Mouse (Mus musculus) layer of hippocampus, postnatal 36 days (tissue): Measurements from ENCODE around the gene Gm5127. TPM values are rescaled to one million over a fixed set of nuclear protein-coding genes. Genes with fewer than 3 reads are reported as not detected.

Experiments used
- microRNA-seq, 2 experiments: library from miRNA; unstranded; fragments of <30 nt; microRNA quantifications; one replicate each; pipeline ENCODE4 v1.2.0; 2021
- total RNA-seq, 2 experiments: library from RNA; stranded (reverse); gene quantifications; 2 replicates each; pipeline ENCODE4 v1.2.3; 2021

Gene Gm5127
- total RNA-seq, 2 experiments from 2014 or later = 0.25 to 0.28 TPM

Small RNAs within 50 kb of the gene (microRNA-seq; reads per million reads assigned to microRNA genes)
- 0 reads per million in 2 experiments for gene Gm22102

Other genes with a start within 250 kb of the Gm5127 start
- not detected for gene Fndc3c1, start 97.8 kb upstream of the Gm5127 start, total RNA-seq
- gene Cysltr1, start 20.5 kb downstream of the Gm5127 start, total RNA-seq = 1 to 10 TPM in 1 of 2 experiments, under 1 TPM in 1; 0.65 to 1.4 TPM